Mouse (Mus musculus) gastrocnemius, adult 2 months (tissue): ENCODE results near the gene Msrb3. TPM values are rescaled to one million over a fixed set of nuclear protein-coding genes. Genes with fewer than 3 reads are reported as not detected.
A peak's percentile ranks its signal among the peaks of the same experiment; 100 is the strongest.

Source experiments
- DNase-seq: peaks from one replicate; pipeline ENCODE4 v3.0.0; 2022
- H3K27ac ChIP-seq: fragments of 200-600 bp; 2 replicates; pipeline ENCODE4 v1.8.1; 2022; ENCODE audit warnings: mild to moderate bottlenecking
- H3K4me3 ChIP-seq: fragments of 200-600 bp; 2 replicates; pipeline ENCODE4 v1.8.1; 2022; ENCODE audit warnings: mild to moderate bottlenecking, moderate library complexity
- CTCF ChIP-seq: fragments of 200-600 bp; IDR thresholded peaks from 2 replicates; pipeline ENCODE4 v1.8.1; 2022; ENCODE audit warnings: antibody characterized with exemption, mild to moderate bottlenecking, moderate library complexity
- intact Hi-C: fragments of 180-260 bp; cut with DNase I; formaldehyde crosslinking; loops from one replicate; pipeline ENCODE4 v1.15.1; 2025
- total RNA-seq, 2 experiments: library from RNA; stranded (reverse); gene quantifications; 2 replicates each; pipeline ENCODE4 v1.2.3; 2021

The Msrb3 gene
- total RNA-seq, 2 experiments from 2014 or later: 111 to 116 TPM

GRCm38 (mm10) chr10:120893938-120894337 is 5.0 kb downstream of the Msrb3 start:
- intact Hi-C loops: no loop called here
- H3K4me3 ChIP-seq: no peak overlapping the region
- peak overlapping the region; percentile 16; the same call in 1 of the 2 replicates for H3K27ac ChIP-seq
- no peak for DNase-seq
- TF ChIP-seq CTCF: no peak

DNA sequence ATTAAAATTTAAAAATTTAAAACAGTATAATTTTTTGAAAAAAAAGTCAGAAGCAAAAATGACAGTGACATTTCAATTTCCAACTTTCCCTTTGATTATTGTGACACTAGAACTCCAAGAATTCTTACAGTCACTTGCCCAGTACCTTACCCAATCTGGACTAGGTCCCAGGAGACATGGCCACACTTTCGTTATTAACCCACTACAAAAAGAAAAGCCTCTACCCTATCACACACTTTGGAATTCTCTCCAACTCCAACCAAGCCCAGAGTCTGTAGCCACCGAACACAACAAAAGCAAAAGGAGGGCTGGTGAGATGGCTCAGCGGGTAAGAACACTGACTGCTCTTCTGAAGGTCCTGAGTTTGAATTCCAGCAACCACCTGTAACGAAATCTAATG is 7.8 kb downstream of the Msrb3 start:
- no peak for TF ChIP-seq CTCF
- DNase-seq: no peak
- Histone ChIP-seq H3K4me3 (no peak overlapping the region), H3K27ac (no peak overlapping the region)
- intact Hi-C loops: no loop called here

DNA sequence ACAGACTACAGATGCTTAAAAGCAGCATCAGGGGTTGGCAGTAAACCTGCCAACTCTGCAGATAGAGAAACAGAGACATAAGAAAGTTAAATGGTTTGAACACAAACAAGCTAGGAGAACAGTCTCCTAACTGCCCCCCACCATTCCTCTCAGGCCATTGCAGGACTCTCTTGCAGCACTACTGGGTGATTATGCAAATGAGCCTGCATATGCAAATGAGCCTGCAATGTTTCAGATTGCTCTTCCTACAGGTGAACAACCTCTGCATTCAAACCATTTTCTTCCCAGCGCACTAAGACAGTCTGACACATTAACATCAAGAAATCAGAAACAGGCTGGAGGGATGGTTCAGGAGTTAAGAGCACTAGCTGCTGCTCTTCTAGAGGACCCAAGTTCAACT is 8.3 kb downstream of the Msrb3 start:
- Histone ChIP-seq H3K4me3 (no peak overlapping the region), H3K27ac (0 out of 2 replicates have a peak overlapping the region, but pooled peaks have one; percentile 13)
- intact Hi-C loops: no loop called here
- DNase-seq: no peak
- no peak for TF ChIP-seq CTCF

DNA sequence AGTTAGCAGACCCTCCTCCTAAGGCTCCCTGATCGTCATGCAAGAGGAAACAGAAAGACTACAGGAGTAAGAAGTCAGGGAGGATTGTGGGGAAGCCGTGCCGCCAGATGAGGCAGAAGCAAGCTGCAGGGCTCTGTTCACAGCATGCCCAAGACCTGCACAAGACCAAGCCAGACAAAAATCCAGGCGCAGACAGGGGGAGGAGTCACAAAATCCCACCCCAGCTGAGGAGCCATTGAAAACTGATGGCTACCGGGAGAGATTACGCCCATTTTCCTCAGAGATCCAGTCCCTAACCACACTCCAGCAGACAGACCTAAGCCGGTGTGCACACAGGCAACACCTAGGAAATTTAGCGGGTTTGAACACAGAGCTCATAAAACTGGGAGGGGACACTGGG is 10.4 kb downstream of the Msrb3 start:
- no peak for TF ChIP-seq CTCF
- no peak for DNase-seq
- intact Hi-C loops: no loop called here
- Histone ChIP-seq H3K27ac (no peak overlapping the region), H3K4me3 (no peak overlapping the region)

DNA sequence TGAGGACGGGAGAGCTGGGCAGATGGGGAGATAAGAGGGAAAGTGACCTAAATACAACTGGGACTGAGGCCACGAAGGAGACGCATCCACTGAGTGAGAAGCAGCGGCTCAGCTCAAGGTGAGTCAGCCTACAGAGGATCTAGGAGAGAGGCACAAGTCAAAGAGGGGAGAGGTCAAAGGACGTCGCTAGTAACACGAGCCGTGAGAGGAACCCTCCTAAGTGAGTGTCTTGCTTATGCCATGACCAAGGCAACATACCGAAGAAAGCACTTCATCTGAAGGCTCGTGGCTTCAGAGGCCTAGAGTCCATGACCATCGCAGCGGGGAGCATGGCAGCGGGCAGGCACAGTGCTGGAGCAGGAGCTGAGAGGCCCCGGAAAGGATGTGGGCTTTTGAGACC is 14.7 kb downstream of the Msrb3 start:
- no peak for TF ChIP-seq CTCF
- peak overlapping the region; percentile 70; the same call in 1 of the 2 replicates for H3K27ac ChIP-seq
- H3K4me3 ChIP-seq: no peak overlapping the region
- intact Hi-C loops: no loop called here
- no peak for DNase-seq

DNA sequence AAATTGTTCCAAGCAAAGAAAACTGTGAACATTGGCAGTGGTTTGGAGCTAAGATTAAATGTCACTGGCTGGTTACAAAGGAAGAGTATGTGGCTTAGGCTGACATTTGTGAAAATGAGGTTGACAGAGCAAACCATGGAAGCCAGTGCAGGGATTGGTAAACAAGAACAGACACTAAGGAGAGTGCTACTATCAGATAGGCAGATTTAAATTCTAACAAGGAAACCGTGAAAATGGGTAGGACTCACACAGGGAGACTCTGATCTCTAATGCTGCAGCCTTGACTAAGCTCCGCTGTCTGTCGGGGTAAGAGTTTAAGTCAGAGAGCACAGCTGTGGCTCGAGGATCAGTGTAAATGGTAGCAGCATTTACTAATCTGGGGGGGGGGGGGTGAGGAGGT is 15.2 kb downstream of the Msrb3 start:
- Histone ChIP-seq H3K4me3 (peak overlapping the region; percentile 58), H3K27ac (peak overlapping the region; percentile 70)
- DNase-seq: no peak
- no peak for TF ChIP-seq CTCF
- intact Hi-C loops: no loop called here

DNA sequence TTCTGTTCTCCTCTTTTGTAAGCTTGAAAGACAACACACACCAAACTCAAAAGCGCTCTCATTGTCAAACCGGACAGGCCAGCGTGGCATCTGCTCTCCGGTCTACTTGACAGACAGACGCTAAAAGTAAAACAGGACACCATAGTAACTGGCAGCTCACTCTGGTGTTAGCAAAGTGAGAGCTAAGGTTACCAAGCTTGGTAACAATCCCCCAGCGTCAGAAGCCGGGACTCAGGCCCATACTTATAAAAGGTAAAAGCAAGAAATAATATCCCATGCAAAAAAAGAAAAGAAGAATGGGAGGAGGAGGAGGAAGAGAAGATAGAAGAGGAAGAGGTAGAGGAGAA is 15.9 kb downstream of the Msrb3 start:
- Histone ChIP-seq H3K27ac (peak overlapping the region; percentile 70), H3K4me3 (peak overlapping the region; percentile 58)
- intact Hi-C loops: no loop called here
- DNase-seq: peak; percentile 35
- TF ChIP-seq CTCF: no peak

GRCm38 (mm10) chr10:120882347-120883068 is 16.4 kb downstream of the Msrb3 start:
- H3K4me3 ChIP-seq: peak overlapping the region; percentile 58
- peak; percentile 20 for DNase-seq
- TF ChIP-seq CTCF: no peak
- intact Hi-C loops: no loop called here
- peak overlapping the region; percentile 70 for H3K27ac ChIP-seq

GRCm38 (mm10) chr10:120876549-120877270 is 22.2 kb downstream of the Msrb3 start:
- no peak for TF ChIP-seq CTCF
- intact Hi-C loops: no loop called here
- peak overlapping the region; percentile 0 for H3K4me3 ChIP-seq
- DNase-seq: no peak
- H3K27ac ChIP-seq: peak overlapping the region; percentile 87

DNA sequence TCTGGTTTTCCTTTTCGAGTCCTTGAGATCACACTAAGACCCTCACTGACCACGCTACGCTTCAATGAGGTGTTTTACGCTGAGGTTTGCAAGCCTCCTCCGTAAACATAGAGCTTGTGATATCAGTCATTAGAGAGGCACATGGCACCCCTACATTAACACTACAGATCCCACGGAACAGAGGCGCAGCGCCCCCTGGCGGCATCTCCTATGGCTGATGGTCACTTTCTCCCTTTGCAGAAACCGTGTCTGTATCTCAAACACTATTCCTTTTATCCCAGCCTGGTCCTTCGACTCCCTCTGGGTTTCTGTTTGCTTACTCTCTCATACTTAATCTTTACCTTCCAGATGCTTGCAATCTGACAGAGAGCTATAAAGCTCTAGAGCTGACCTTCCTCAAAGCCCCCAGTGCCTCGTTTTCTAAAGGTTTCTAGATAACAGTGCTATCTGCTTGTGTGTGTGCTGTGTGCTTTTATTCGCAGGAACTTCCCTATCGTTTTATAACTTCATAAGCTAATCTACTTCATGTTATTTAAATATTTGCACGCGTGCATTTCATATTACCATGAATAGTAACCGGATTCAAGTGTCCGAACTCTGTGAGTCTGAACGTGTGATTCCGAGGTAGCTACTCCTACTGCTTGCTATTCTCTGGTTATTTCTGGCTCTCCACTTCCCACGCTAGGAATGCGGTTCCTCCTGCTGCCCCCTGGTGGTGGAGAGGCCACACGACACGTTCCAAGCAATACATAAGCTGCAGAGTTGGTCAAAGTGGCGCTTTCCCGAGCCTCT is 23.0 kb downstream of the Msrb3 start:
- intact Hi-C loops: no loop called here
- Histone ChIP-seq H3K4me3 (peak overlapping the region; percentile 51), H3K27ac (peak overlapping the region; percentile 87)
- peak; percentile 97 for TF ChIP-seq CTCF
- DNase-seq: peak; percentile 88

GRCm38 (mm10) chr10:120874261-120874660 is 24.6 kb downstream of the Msrb3 start:
- no peak for TF ChIP-seq CTCF
- Histone ChIP-seq H3K4me3 (no peak overlapping the region), H3K27ac (no peak overlapping the region)
- no peak for DNase-seq
- intact Hi-C loops: no loop called here

- no peak for DNase-seq
- H3K27ac ChIP-seq: no peak overlapping the region
- intact Hi-C loops: no loop called here
- no peak overlapping the region for H3K4me3 ChIP-seq
- TF ChIP-seq CTCF: no peak
These were observed 25.2 kb downstream of the Msrb3 start for GRCm38 (mm10) chr10:120873646-120874201.

DNA sequence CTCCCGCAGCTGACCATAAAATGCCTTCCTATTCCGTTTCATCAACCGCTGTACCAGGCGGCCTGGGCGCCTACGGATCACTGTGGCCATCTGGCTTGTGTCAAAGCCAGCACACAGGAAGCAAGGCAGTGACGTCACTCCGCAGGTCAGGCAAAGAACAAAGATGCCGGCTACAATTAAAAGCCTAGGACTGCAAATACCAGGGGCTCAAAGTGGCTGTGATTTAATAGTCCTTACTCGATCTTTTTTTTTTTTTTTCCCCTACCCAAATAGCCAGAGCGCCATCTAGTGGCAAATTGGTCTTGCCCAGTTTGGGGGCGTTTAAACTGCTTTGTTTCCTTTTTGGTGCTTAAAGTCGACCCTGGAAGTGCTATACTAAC is 26.4 kb downstream of the Msrb3 start:
- peak; percentile 31 for DNase-seq
- peak; percentile 78 for TF ChIP-seq CTCF
- H3K27ac ChIP-seq: no peak overlapping the region
- intact Hi-C loops: no loop called here
- peak overlapping the region; percentile 50 for H3K4me3 ChIP-seq
